Mouse (Mus musculus) embryonic fibroblast, embryonic 13.5 days (primary cell): ENCODE data around the gene Arpp21.

Source experiments
- CTCF ChIP-seq: IDR thresholded peaks from 2 replicates; pipeline ENCODE4 v1.5.1; 2011; ENCODE audit warnings: mild to moderate bottlenecking, control low read depth, low read length, moderate library complexity, borderline replicate concordance; ENCODE audit not compliant: insufficient read depth
- POLR2A ChIP-seq: IDR thresholded peaks from 2 replicates; pipeline ENCODE4 v1.6.1; 2011; ENCODE audit warnings: low read depth, mild to moderate bottlenecking, control low read depth, low read length, moderate library complexity

DNA sequence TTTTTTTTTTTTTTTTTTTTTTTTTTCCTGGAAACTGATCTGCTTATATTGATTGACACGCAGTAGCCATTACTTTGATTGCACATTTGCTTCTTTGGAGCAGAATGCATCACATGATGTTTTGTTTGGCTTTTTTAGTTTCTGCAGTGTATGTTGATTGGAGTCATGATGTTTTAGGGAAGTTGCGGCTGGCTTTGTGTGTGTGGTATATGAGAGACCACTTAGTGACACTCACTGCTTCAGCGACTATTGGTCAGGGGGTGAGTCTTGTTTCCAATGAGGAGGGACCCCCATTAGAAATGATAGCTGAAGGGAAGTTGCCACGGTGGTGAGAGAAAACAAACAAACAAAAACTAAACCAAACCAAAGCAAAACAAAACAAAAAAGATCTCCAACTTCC, 55.7 kb downstream of the Arpp21 start:
- TF ChIP-seq CTCF (no peak), POLR2A (no peak)
